Mouse (Mus musculus): Measurements from ENCODE around the gene Hoxb7.

The Hoxb7 gene

GRCm38 (mm10) chr11:96286739-96287385, 439 bp downstream of the Hoxb7 start:
- peak; percentile 37 for DNase-seq

GRCm38 (mm10) chr11:96287411-96287810, 988 bp downstream of the Hoxb7 start:
- no peak for DNase-seq

- no peak for DNase-seq
These were observed 2.2 kb downstream of the Hoxb7 start for GRCm38 (mm10) chr11:96288455-96289221.

GRCm38 (mm10) chr11:96289293-96289692, 2.9 kb downstream of the Hoxb7 start:
- no peak for DNase-seq

- DNase-seq, result no peak
These were observed 3.4 kb downstream of the Hoxb7 start for GRCm38 (mm10) chr11:96289837-96290236.

GRCm38 (mm10) chr11:96290705-96291355, 4.4 kb downstream of the Hoxb7 start:
- DNase-seq, result no peak

- no peak for DNase-seq
These were observed 5.5 kb downstream of the Hoxb7 start, which contains the start of gene Hoxb6 for GRCm38 (mm10) chr11:96291681-96292564. Gene Hoxb6 (plus strand): TSS chr11:96292476.

GRCm38 (mm10) chr11:96292565-96293301, 6.3 kb downstream of the Hoxb7 start:
- DNase-seq, result no peak

- DNase-seq, result no peak
These were observed 7.0 kb downstream of the Hoxb7 start for GRCm38 (mm10) chr11:96293302-96293921.

GRCm38 (mm10) chr11:96294245-96295091, 8.0 kb downstream of the Hoxb7 start:
- DNase-seq, result peak; percentile 92

GRCm38 (mm10) chr11:96295092-96295835, 8.8 kb downstream of the Hoxb7 start:
- no peak for DNase-seq

- no peak for DNase-seq
These were observed 10.6 kb downstream of the Hoxb7 start for GRCm38 (mm10) chr11:96296997-96297396.

- no peak for DNase-seq
These were observed 11.0 kb downstream of the Hoxb7 start for GRCm38 (mm10) chr11:96297428-96297827.

- DNase-seq, result no peak
These were observed 11.7 kb downstream of the Hoxb7 start for GRCm38 (mm10) chr11:96297968-96298635.

- peak; percentile 75 for DNase-seq
These were observed 12.7 kb downstream of the Hoxb7 start for GRCm38 (mm10) chr11:96298895-96299667.

GRCm38 (mm10) chr11:96299781-96300180, 13.4 kb downstream of the Hoxb7 start:
- DNase-seq, result no peak

- peak; percentile 58 for DNase-seq
These were observed 14.1 kb downstream of the Hoxb7 start for GRCm38 (mm10) chr11:96300354-96301063.

- no peak for DNase-seq
These were observed 14.6 kb downstream of the Hoxb7 start for GRCm38 (mm10) chr11:96301064-96301431.

Data from lung, postnatal 10 days (tissue).